Mouse (Mus musculus) lung, adult 10 weeks (tissue): ENCODE measurements around the gene 9930104L06Rik. TPM values are rescaled to one million over a fixed set of nuclear protein-coding genes. Genes with fewer than 3 reads are reported as not detected.

ENCODE experiments used
- polyA plus RNA-seq: library from polyadenylated mRNA; stranded (reverse); fragments of 350-450 nt; fragmentation: Illumina TruSeq; extraction: RNeasy Lipid Tissue Mini Kit (QIAGEN cat#74804); gene quantifications from one replicate; pipeline ENCODE4 v1.2.3, GENCODE M21; 2014; ENCODE audit warnings: low read depth, low replicate concordance; ENCODE audit not compliant: insufficient read depth

The 9930104L06Rik gene
- 6.6 TPM for polyA plus RNA-seq

DNA sequence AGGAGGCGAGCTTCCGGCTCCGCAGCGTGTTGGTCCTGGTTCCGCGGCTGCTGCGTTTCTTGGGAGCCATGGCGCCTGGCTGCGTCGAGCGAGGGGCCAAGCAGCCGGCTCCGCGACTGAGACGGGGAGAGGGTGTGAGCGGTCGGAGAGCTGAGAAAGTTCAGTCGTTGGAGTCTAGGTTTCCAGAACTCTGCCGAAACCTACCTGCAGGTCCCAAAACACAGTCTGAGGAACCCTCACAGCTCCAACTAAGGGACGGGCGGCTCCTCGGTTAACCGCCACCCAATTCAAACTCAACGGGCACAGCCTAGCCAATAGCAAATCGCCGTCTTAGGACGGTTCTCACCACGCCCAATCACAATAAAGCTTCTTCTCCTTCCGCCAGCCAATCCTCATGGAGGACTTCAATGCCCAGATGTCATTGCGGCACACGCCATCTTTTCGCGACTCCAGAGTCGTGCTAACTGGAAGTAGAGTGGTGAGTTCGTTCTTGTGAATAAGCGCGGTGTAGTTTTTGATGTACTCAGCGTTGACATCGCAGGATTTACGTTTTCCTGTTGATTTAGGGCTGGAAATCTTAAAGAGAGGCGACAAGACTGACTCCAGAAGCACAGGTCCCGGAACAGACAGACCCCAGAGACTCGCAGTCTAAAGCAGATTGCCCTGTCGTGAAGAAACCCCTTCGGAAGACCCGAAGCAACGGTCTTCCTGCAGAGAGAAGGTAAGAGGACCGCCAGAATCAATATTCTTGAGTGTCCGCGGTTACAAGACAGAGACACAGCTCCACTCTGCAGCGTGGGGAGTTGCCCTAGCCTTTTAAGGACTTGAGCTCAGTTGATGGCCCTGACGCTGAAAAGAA lies at the start of gene 9930104L06Rik:
Gene 9930104L06Rik, plus strand, starts transcription at position 436 of the 859 bp plus-strand sequence.

DNA sequence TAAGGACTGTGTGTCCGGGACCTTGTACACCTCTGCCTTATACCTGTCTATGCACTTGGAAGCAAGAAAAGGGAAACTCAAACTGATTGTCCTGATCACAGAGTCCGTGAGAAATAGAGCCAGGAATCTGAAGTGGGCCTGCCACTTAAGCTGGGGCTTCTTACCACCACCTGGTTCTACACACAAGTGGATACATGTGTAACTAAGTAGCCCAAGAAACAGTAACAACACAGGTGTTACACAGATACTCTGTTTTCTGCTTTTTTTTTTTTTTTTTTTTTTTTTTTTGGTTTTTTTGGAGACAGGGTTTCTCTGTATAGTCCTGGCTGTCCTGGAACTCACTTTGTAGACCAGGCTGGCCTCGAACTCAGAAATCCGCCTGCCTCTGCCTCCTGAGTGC lies 2.4 kb downstream of the 9930104L06Rik start, which contains the start of gene Cdca8:
Gene Cdca8, minus strand, starts transcription at position 101 of the 400 bp plus-strand sequence.

GRCm38 (mm10) chr4:124985671-124986602 lies 49.1 kb downstream of the 9930104L06Rik start, which contains the start of gene Rspo1:
Gene Rspo1, plus strand, starts transcription at chr4:124986430.

Other genes starting within 250 kb of the 9930104L06Rik start
- 26.3 TPM for gene Utp11, start 243.4 kb upstream of the 9930104L06Rik start, polyA plus RNA-seq
- gene Fhl3, start 236.3 kb upstream of the 9930104L06Rik start, polyA plus RNA-seq = 3.3 TPM
- 29.9 TPM for gene Sf3a3, start 222.3 kb upstream of the 9930104L06Rik start, polyA plus RNA-seq
- gene Inpp5b, start 195.2 kb upstream of the 9930104L06Rik start, polyA plus RNA-seq = 33.4 TPM
- 6.6 TPM for gene Mtf1, start 134.9 kb upstream of the 9930104L06Rik start, polyA plus RNA-seq
- gene Yrdc, start 86.4 kb upstream of the 9930104L06Rik start, polyA plus RNA-seq = 28.4 TPM
- gene 1110065P20Rik, start 85.9 kb upstream of the 9930104L06Rik start, polyA plus RNA-seq = 29.6 TPM
- gene Maneal, start 74.9 kb upstream of the 9930104L06Rik start, polyA plus RNA-seq = 0.08 TPM
- not detected for gene Epha10, start 56.1 kb upstream of the 9930104L06Rik start, polyA plus RNA-seq
- 1.6 TPM for gene Cdca8, start 2.3 kb downstream of the 9930104L06Rik start, polyA plus RNA-seq
- gene Rspo1, start 49.4 kb downstream of the 9930104L06Rik start, polyA plus RNA-seq = 11.9 TPM
- 24.7 TPM for gene Gnl2, start 79.5 kb downstream of the 9930104L06Rik start, polyA plus RNA-seq
- gene Dnali1, start 128.7 kb downstream of the 9930104L06Rik start, polyA plus RNA-seq = 13.8 TPM
- gene Snip1, start 129.6 kb downstream of the 9930104L06Rik start, polyA plus RNA-seq = 13.3 TPM
- gene Meaf6, start 148.1 kb downstream of the 9930104L06Rik start, polyA plus RNA-seq = 22.6 TPM
- gene Zc3h12a, start 190.8 kb downstream of the 9930104L06Rik start, polyA plus RNA-seq = 4.1 TPM